9 mouse cellular contexts compared by ENCODE assay signal in genomic region chr7:79140897-79141296, GRCm38 (mm10). TPM values are rescaled to one million over a fixed set of nuclear protein-coding genes. Genes with fewer than 3 reads are reported as not detected.
DNase-seq lines count a peak whose midpoint lies in the region.
"Had no signal": no experiment of that assay in that cellular context is flagged by ENCODE, and none has a peak within 500 bp of the region (broad histone marks: within the 10 kb centered on the region; RNA-seq: fewer than 3 reads in every experiment).

No protein-coding gene starts in this region.

- no peaks in the 10 kb centered on the region for H3K9me3 ChIP-seq in embryonic facial prominence, embryonic 10.5 days
- no peaks in the 10 kb centered on the region for H3K9me3 ChIP-seq in heart, embryonic 10.5 days
- H3K9me3 ChIP-seq: limb, embryonic 12.5 days had no signal

- H3K4me3 ChIP-seq in embryonic facial prominence, embryonic 10.5 days, result no peak overlapping the region
- H3K4me3 ChIP-seq in heart, embryonic 10.5 days, result no peak overlapping the region
- H3K4me3 ChIP-seq: limb, embryonic 12.5 days had no signal

- peaks cover 86% of the 10 kb centered on the region for H3K36me3 ChIP-seq in embryonic facial prominence, embryonic 10.5 days (replicated peaks)
- peaks cover 87% of the 10 kb centered on the region for H3K36me3 ChIP-seq in heart, embryonic 10.5 days

- H3K27me3 ChIP-seq in embryonic facial prominence, embryonic 10.5 days (replicated peaks; ENCODE audit: low read depth, poor library complexity, severe bottlenecking), result no peaks in the 10 kb centered on the region
- no peaks in the 10 kb centered on the region for H3K27me3 ChIP-seq in heart, embryonic 10.5 days (ENCODE audit: insufficient read depth, poor library complexity, severe bottlenecking)
- H3K27me3 ChIP-seq: limb, embryonic 12.5 days had no signal

- WGBS in embryonic facial prominence, embryonic 10.5 days, result 41% methylated on average over 8 of the region's 8 CpGs
- 39% methylated on average over 8 of the region's 8 CpGs for WGBS in heart, embryonic 10.5 days

- no peak overlapping the region for H3K27ac ChIP-seq in embryonic facial prominence, embryonic 10.5 days (replicated peaks)
- H3K27ac ChIP-seq in heart, embryonic 10.5 days, result no peak overlapping the region
- H3K27ac ChIP-seq: limb, embryonic 12.5 days had no signal

- H3K4me1 ChIP-seq in embryonic facial prominence, embryonic 10.5 days, result no peaks in the 10 kb centered on the region
- peaks cover 32% of the 10 kb centered on the region for H3K4me1 ChIP-seq in heart, embryonic 10.5 days
- H3K4me1 ChIP-seq: limb, embryonic 12.5 days had no signal

- DNase-seq in ES-CJ7 (ENCODE audit: low read depth, low spot score), result peak; percentile 66
- peak; percentile 84 for DNase-seq in adrenal gland, postnatal 25 days
- DNase-seq in embryonic facial prominence, embryonic 10.5 days (ENCODE audit: low spot score), result peak; percentile 84
- peak; percentile 90 for DNase-seq in heart, embryonic 10.5 days (ENCODE audit: low spot score)
- DNase-seq in layer of hippocampus, adult 9-10 months (ENCODE audit: low spot score), result peak; percentile 73
- peak; percentile 89 for DNase-seq in lung, postnatal 36 days
- peak; percentile 81 for DNase-seq in right cerebral cortex, postnatal 25 days
- DNase-seq in urinary bladder, postnatal 4 days (ENCODE audit: low spot score in 2 of 2), result peak; percentile 70 to 81

RNA-seq across cellular contexts. Expression of gene Mfge8, which starts 8.0 kb away (rescaled TPM):
- total RNA-seq in adrenal gland, postnatal 25 days (2021), result 333 and 334 TPM in 2 replicates
- polyA plus RNA-seq in embryonic facial prominence, embryonic 10.5 days (2016; fragmentation: Nextera tagmentation; extraction: Ambion mirVana), result 131 and 134 TPM in 2 replicates
- 219 and 275 TPM in 2 replicates for polyA plus RNA-seq in heart, embryonic 10.5 days (2016; fragmentation: Nextera tagmentation; extraction: Ambion mirVana)

RNA-seq across cellular contexts. Expression of gene Hapln3, which starts 10.1 kb away (rescaled TPM):
- 1.2 and 1.9 TPM in 2 replicates for total RNA-seq in adrenal gland, postnatal 25 days (2021)
- polyA plus RNA-seq in embryonic facial prominence, embryonic 10.5 days (2016; fragmentation: Nextera tagmentation; extraction: Ambion mirVana), result 2.3 TPM in 2 replicates
- polyA plus RNA-seq in heart, embryonic 10.5 days (2016; fragmentation: Nextera tagmentation; extraction: Ambion mirVana), result 3.5 and 3.7 TPM in 2 replicates
